Mouse (Mus musculus): ENCODE measurements around the gene Slc6a5. TPM values are rescaled to one million over a fixed set of nuclear protein-coding genes. Genes with fewer than 3 reads are reported as not detected.
A peak's percentile ranks its signal among the peaks of the same experiment; 100 is the strongest.

Gene Slc6a5
- polyA plus RNA-seq, 1 experiment from 2014 or later, result 0.08 TPM

- H3K4me1 ChIP-seq (ENCODE audit: control insufficient read depth, insufficient read depth, low read length), result peaks cover 2% of the 10 kb centered on the region; the same call in 1 of the 2 replicates
- H3K36me3 ChIP-seq (ENCODE audit: control insufficient read depth, insufficient read depth, low read length), result no peaks in the 10 kb centered on the region
- DNase-seq (ENCODE audit: low spot score) (peak; percentile 10), ATAC-seq (ENCODE audit: low read depth) (no peak)
- H3K27me3 ChIP-seq (replicated peaks; ENCODE audit: control insufficient read depth, insufficient read depth, low read length), result no peaks in the 10 kb centered on the region
- H3K9ac ChIP-seq (ENCODE audit: low read depth, low read length), result no peak overlapping the region
- H3K4me2 ChIP-seq (ENCODE audit: low read depth, low read length), result peak overlapping the region; percentile 23; the same call in 1 of the 2 replicates
- H3K9me3 ChIP-seq (ENCODE audit: control insufficient read depth, low read length), result no peaks in the 10 kb centered on the region
- WGBS, result 19% methylated on average over 16 of the region's 16 CpGs
- H3K4me3 ChIP-seq (ENCODE audit: low read depth, low read length), result no peak overlapping the region
- no peak overlapping the region for H3K27ac ChIP-seq (replicated peaks; ENCODE audit: low read depth, low read length)
Measured at GRCm38 (mm10) chr7:49882694-49883389, 27.1 kb upstream of the Slc6a5 start.

- Histone ChIP-seq H3K9ac (ENCODE audit: low read depth, low read length) (no peak overlapping the region), H3K9me3 (ENCODE audit: control insufficient read depth, low read length) (no peaks in the 10 kb centered on the region), H3K36me3 (ENCODE audit: control insufficient read depth, insufficient read depth, low read length) (no peaks in the 10 kb centered on the region), H3K4me1 (ENCODE audit: control insufficient read depth, insufficient read depth, low read length) (no peaks in the 10 kb centered on the region; the same call in 1 of the 2 replicates), H3K27ac (replicated peaks; ENCODE audit: low read depth, low read length) (no peak overlapping the region), H3K4me3 (ENCODE audit: low read depth, low read length) (no peak overlapping the region), H3K27me3 (replicated peaks; ENCODE audit: control insufficient read depth, insufficient read depth, low read length) (no peaks in the 10 kb centered on the region), H3K4me2 (ENCODE audit: low read depth, low read length) (no peak overlapping the region)
- no peak for DNase-seq (ENCODE audit: low spot score)
- ATAC-seq (ENCODE audit: low read depth), result no peak
- WGBS, result 73% methylated on average over 2 of the region's 2 CpGs
Measured at GRCm38 (mm10) chr7:49887776-49888390, 22.1 kb upstream of the Slc6a5 start.

DNA sequence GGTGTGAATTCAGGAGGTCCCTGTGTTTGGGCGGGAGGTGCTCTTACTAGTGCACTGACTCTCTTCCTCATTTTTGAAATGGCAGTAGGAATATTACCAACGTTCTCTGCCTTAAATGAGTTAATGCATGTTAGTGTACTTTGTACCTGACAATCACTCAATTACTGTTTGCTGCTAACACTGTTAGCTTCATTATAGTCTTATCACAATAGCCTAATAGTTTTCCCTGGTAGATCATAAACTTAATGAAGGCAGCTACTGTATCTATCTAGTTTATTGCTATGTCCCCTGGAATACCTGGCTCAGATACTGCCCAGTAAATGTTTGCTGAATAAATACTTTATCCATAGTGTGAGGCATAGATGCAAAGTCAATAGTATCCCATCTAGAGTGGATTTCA, 15.2 kb upstream of the Slc6a5 start:
- Histone ChIP-seq H3K36me3 (ENCODE audit: control insufficient read depth, insufficient read depth, low read length) (no peaks in the 10 kb centered on the region), H3K4me1 (ENCODE audit: control insufficient read depth, insufficient read depth, low read length) (no peaks in the 10 kb centered on the region), H3K4me2 (ENCODE audit: low read depth, low read length) (no peak overlapping the region), H3K27me3 (replicated peaks; ENCODE audit: control insufficient read depth, insufficient read depth, low read length) (no peaks in the 10 kb centered on the region), H3K9me3 (ENCODE audit: control insufficient read depth, low read length) (no peaks in the 10 kb centered on the region), H3K27ac (replicated peaks; ENCODE audit: low read depth, low read length) (no peak overlapping the region), H3K9ac (ENCODE audit: low read depth, low read length) (no peak overlapping the region), H3K4me3 (ENCODE audit: low read depth, low read length) (no peak overlapping the region)
- WGBS, result 61% methylated on average over 2 of the region's 2 CpGs
- ATAC-seq (ENCODE audit: low read depth) (no peak), DNase-seq (ENCODE audit: low spot score) (no peak)

DNA sequence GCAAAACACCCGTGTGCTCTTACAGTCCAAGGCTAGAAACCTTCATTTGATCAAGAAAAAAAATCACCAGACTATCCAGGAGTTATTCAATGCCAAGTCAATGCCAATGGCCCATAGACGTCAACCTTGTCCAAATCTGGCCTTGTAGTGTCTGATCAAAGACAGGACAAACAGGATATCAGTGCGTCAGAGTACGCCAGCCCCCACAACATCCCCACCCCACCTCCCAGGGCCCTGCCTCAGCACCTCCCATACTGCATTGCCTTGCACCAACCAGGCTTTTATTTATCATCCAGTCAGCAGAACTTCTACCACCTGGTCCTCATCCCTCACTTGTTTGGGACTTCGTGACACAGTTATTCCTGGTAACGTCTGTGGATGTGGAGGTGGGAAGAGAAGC, 14.7 kb upstream of the Slc6a5 start:
- Histone ChIP-seq H3K27ac (replicated peaks; ENCODE audit: low read depth, low read length) (no peak overlapping the region), H3K36me3 (ENCODE audit: control insufficient read depth, insufficient read depth, low read length) (no peaks in the 10 kb centered on the region), H3K9ac (ENCODE audit: low read depth, low read length) (no peak overlapping the region), H3K4me3 (ENCODE audit: low read depth, low read length) (no peak overlapping the region), H3K4me2 (ENCODE audit: low read depth, low read length) (no peak overlapping the region), H3K9me3 (ENCODE audit: control insufficient read depth, low read length) (no peaks in the 10 kb centered on the region), H3K4me1 (ENCODE audit: control insufficient read depth, insufficient read depth, low read length) (no peaks in the 10 kb centered on the region), H3K27me3 (replicated peaks; ENCODE audit: control insufficient read depth, insufficient read depth, low read length) (no peaks in the 10 kb centered on the region)
- ATAC-seq (ENCODE audit: low read depth), result no peak
- 76% methylated on average over 6 of the region's 6 CpGs for WGBS
- no peak for DNase-seq (ENCODE audit: low spot score)

DNA sequence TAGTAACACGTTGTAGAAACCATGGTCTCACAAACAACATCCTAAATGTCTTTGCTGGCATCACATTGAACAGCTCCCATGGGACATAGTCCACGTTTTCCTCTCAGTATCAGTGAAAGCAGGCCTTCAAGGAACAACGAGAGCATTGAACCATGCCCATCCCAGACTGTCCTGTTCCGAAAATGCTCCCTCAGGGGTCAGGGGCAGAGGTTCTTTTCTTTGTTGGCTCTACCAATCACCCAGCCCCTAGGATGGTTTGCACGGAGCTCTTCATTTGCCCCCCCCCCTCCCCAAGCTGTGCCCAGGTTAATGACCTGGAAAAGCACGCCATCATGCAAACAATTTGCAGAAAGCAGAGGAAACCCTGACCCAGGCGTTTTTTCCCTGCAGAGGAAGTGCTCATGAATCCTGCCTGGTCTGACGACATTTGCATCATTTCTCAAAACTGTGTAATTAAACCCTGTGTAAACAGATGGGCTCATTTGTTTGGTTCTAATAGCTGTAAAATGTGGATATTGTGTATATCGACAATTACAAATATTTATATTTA, 7.9 kb upstream of the Slc6a5 start:
- Histone ChIP-seq H3K4me1 (ENCODE audit: control insufficient read depth, insufficient read depth, low read length) (no peaks in the 10 kb centered on the region), H3K27me3 (replicated peaks; ENCODE audit: control insufficient read depth, insufficient read depth, low read length) (peaks cover 30% of the 10 kb centered on the region), H3K27ac (replicated peaks; ENCODE audit: low read depth, low read length) (no peak overlapping the region), H3K9ac (ENCODE audit: low read depth, low read length) (no peak overlapping the region), H3K36me3 (ENCODE audit: control insufficient read depth, insufficient read depth, low read length) (no peaks in the 10 kb centered on the region), H3K4me2 (ENCODE audit: low read depth, low read length) (no peak overlapping the region), H3K4me3 (ENCODE audit: low read depth, low read length) (no peak overlapping the region), H3K9me3 (ENCODE audit: control insufficient read depth, low read length) (no peaks in the 10 kb centered on the region)
- DNase-seq (ENCODE audit: low spot score) (no peak), ATAC-seq (ENCODE audit: low read depth) (no peak)
- WGBS, result 25% methylated on average over 9 of the region's 9 CpGs

DNA sequence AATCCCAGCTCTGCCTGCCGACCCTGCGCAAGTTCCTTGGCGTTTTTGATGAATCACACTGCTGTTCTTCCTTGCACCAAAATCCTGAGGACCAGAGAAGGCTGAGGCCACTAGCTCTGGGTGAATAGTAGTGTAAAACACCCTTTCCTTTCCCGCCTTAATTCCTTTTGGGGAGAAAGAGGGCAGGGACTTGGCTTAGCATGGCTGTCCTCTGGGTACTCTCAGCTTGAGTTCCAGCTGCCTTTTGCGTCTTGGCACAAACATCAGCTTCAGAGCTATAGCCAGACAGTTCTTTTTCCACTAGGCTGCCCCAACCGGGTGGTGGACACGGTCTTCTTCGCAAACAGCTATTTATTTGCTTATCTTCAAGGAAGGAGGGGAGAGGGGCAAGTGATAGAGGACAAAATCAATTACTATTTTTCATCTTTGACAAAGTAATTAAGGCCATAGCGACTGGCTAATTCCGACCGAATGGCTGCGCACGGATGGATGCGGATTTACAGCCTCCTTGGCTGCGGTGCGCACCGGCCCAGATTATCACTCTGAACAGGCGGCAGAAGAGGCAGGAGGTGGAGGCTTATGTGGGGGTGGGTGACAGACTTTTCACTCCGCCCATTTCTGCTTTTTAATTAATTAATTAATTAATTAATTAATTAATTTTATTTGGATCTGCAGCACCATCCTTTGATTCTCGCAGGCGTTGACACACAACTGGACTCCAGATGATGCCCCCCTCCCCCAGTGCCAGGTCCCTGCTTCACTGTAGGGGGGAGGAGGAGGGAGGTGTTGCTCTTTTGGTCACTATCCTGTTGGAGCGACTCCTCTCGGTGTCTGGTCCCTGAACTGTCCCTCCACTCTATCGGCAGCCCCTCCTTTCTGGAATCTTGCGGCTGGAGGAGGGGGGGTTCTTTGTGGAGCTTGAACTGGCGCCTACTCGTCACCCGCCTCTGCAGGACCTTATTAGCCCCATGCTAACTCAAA, 2.5 kb upstream of the Slc6a5 start:
- Histone ChIP-seq H3K27ac (replicated peaks; ENCODE audit: low read depth, low read length) (no peak overlapping the region), H3K4me1 (ENCODE audit: control insufficient read depth, insufficient read depth, low read length) (no peaks in the 10 kb centered on the region), H3K27me3 (replicated peaks; ENCODE audit: control insufficient read depth, insufficient read depth, low read length) (peaks cover 84% of the 10 kb centered on the region), H3K9ac (ENCODE audit: low read depth, low read length) (no peak overlapping the region), H3K36me3 (ENCODE audit: control insufficient read depth, insufficient read depth, low read length) (no peaks in the 10 kb centered on the region), H3K4me3 (ENCODE audit: low read depth, low read length) (no peak overlapping the region), H3K4me2 (ENCODE audit: low read depth, low read length) (no peak overlapping the region), H3K9me3 (ENCODE audit: control insufficient read depth, low read length) (no peaks in the 10 kb centered on the region)
- no peak for DNase-seq (ENCODE audit: low spot score)
- 2% methylated on average over 27 of the region's 28 CpGs for WGBS
- no peak for ATAC-seq (ENCODE audit: low read depth)

GRCm38 (mm10) chr7:49908181-49908855, 1.6 kb upstream of the Slc6a5 start:
- H3K4me2 ChIP-seq (ENCODE audit: low read depth, low read length), result no peak overlapping the region
- DNase-seq (ENCODE audit: low spot score) (no peak), ATAC-seq (ENCODE audit: low read depth) (no peak)
- H3K9ac ChIP-seq (ENCODE audit: low read depth, low read length), result no peak overlapping the region
- no peaks in the 10 kb centered on the region for H3K9me3 ChIP-seq (ENCODE audit: control insufficient read depth, low read length)
- WGBS, result 2% methylated on average over 24 of the region's 24 CpGs
- no peaks in the 10 kb centered on the region for H3K4me1 ChIP-seq (ENCODE audit: control insufficient read depth, insufficient read depth, low read length)
- no peaks in the 10 kb centered on the region for H3K36me3 ChIP-seq (ENCODE audit: control insufficient read depth, insufficient read depth, low read length)
- no peak overlapping the region for H3K27ac ChIP-seq (replicated peaks; ENCODE audit: low read depth, low read length)
- H3K4me3 ChIP-seq (ENCODE audit: low read depth, low read length), result no peak overlapping the region
- H3K27me3 ChIP-seq (replicated peaks; ENCODE audit: control insufficient read depth, insufficient read depth, low read length), result peaks cover 92% of the 10 kb centered on the region

DNA sequence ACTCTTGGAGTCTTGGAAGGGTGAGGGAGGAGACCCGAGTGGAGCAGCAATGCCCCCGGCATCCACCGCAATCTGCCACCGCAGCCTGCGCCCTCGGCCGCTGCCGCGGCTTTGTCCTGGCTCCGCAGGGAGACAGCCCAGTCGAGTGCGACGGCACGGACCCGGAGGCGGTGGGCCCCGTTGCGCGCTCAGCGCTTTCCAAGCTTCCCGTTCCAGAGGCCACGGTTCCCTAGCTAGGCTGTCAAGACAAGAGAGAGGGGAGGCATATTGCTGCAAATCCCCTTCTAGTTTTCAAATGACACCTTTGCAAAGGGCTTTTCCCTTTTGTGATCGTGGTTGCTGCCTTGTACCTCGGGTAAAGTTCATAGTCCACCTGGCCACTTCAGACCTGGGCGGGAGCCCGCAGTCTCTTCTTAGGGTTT, 945 bp upstream of the Slc6a5 start:
- WGBS, result 2% methylated on average over 26 of the region's 26 CpGs
- Histone ChIP-seq H3K27me3 (replicated peaks; ENCODE audit: control insufficient read depth, insufficient read depth, low read length) (peaks cover 99% of the 10 kb centered on the region), H3K4me3 (ENCODE audit: low read depth, low read length) (no peak overlapping the region), H3K9ac (ENCODE audit: low read depth, low read length) (no peak overlapping the region), H3K27ac (replicated peaks; ENCODE audit: low read depth, low read length) (no peak overlapping the region), H3K4me2 (ENCODE audit: low read depth, low read length) (no peak overlapping the region), H3K9me3 (ENCODE audit: control insufficient read depth, low read length) (no peaks in the 10 kb centered on the region), H3K4me1 (ENCODE audit: control insufficient read depth, insufficient read depth, low read length) (no peaks in the 10 kb centered on the region), H3K36me3 (ENCODE audit: control insufficient read depth, insufficient read depth, low read length) (no peaks in the 10 kb centered on the region)
- ATAC-seq (ENCODE audit: low read depth), result no peak
- no peak for DNase-seq (ENCODE audit: low spot score)

Measured in embryonic facial prominence, embryonic 14.5 days (tissue).